Mouse (Mus musculus): ENCODE measurements at regions not wholly inside any gene's neighbourhood (a gene's known extent, or its start where the extent isn't known, plus 50 kb on each side); places are given as distances from the start of the nearest gene placed in this dataset.

DNA sequence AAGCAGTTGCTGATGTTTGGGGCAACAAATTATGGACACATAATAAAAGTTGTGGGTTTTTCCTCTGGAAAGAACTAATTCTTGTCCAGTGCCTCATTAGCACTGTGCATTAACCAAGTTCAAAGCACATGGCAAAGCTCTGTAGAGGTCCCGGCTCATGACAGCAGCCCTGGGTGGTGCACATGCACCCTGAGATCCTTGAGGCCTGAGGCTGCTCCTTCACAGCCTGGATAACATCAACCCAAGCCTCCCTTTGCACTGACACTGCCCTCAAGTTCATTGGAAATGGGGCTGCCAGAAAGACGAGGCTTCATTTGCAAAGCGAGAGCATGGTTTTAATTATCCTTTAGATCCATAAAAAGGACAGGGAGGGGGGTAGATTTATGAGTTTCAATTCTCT, 216.3 kb downstream of the Ets1 start:
- Histone ChIP-seq H3K27me3 (ENCODE audit: control insufficient read depth, insufficient read depth, low read length) (no peaks in the 10 kb centered on the region), H3K4me1 (replicated peaks; ENCODE audit: control insufficient read depth, insufficient read depth) (no peaks in the 10 kb centered on the region), H3K9me3 (ENCODE audit: control insufficient read depth, low read length) (no peaks in the 10 kb centered on the region), H3K4me3 (ENCODE audit: low read depth, low read length) (no peak overlapping the region), H3K36me3 (ENCODE audit: control insufficient read depth, insufficient read depth, low read length) (no peaks in the 10 kb centered on the region), H3K4me2 (replicated peaks; ENCODE audit: low read depth) (no peak overlapping the region), H3K27ac (replicated peaks) (no peak overlapping the region), H3K9ac (ENCODE audit: low read length) (no peak overlapping the region)
- no peak for DNase-seq (ENCODE audit: low spot score)
- ATAC-seq (ENCODE audit: low FRiP score, low TSS enrichment) = no peak
- TF ChIP-seq CTCF (IDR thresholded peaks at IDR 0.05; ENCODE audit: low read depth) (no peak), EP300 (optimal IDR thresholded peaks at IDR 0.05) (no peak)
- WGBS = 79% methylated on average over 3 of the region's 3 CpGs

GRCm38 (mm10) chr9:32863286-32863685, 227.3 kb downstream of the Ets1 start:
- H3K4me2 ChIP-seq (replicated peaks; ENCODE audit: low read depth) = no peak overlapping the region
- H3K9me3 ChIP-seq (ENCODE audit: control insufficient read depth, low read length) = no peaks in the 10 kb centered on the region
- H3K27ac ChIP-seq (replicated peaks) = no peak overlapping the region
- no peaks in the 10 kb centered on the region for H3K36me3 ChIP-seq (ENCODE audit: control insufficient read depth, insufficient read depth, low read length)
- no peak overlapping the region for H3K9ac ChIP-seq (ENCODE audit: low read length)
- DNase-seq (ENCODE audit: low spot score) (no peak), ATAC-seq (ENCODE audit: low FRiP score, low TSS enrichment) (no peak)
- WGBS = 59% methylated on average over 5 of the region's 5 CpGs
- H3K4me3 ChIP-seq (ENCODE audit: low read depth, low read length) = no peak overlapping the region
- no peaks in the 10 kb centered on the region for H3K4me1 ChIP-seq (replicated peaks; ENCODE audit: control insufficient read depth, insufficient read depth)
- TF ChIP-seq EP300 (optimal IDR thresholded peaks at IDR 0.05) (no peak), CTCF (IDR thresholded peaks at IDR 0.05; ENCODE audit: low read depth) (no peak)
- no peaks in the 10 kb centered on the region for H3K27me3 ChIP-seq (ENCODE audit: control insufficient read depth, insufficient read depth, low read length)

GRCm38 (mm10) chr9:32868936-32869335, 232.9 kb downstream of the Ets1 start:
- WGBS = 74% methylated on average over 8 of the region's 8 CpGs
- Histone ChIP-seq H3K4me3 (ENCODE audit: low read depth, low read length) (no peak overlapping the region), H3K36me3 (ENCODE audit: control insufficient read depth, insufficient read depth, low read length) (no peaks in the 10 kb centered on the region), H3K9ac (ENCODE audit: low read length) (no peak overlapping the region), H3K4me2 (replicated peaks; ENCODE audit: low read depth) (no peak overlapping the region), H3K27me3 (ENCODE audit: control insufficient read depth, insufficient read depth, low read length) (no peaks in the 10 kb centered on the region), H3K4me1 (replicated peaks; ENCODE audit: control insufficient read depth, insufficient read depth) (no peaks in the 10 kb centered on the region), H3K9me3 (ENCODE audit: control insufficient read depth, low read length) (no peaks in the 10 kb centered on the region), H3K27ac (replicated peaks) (no peak overlapping the region)
- ATAC-seq (ENCODE audit: low FRiP score, low TSS enrichment) = no peak
- DNase-seq (ENCODE audit: low spot score) = no peak
- TF ChIP-seq EP300 (optimal IDR thresholded peaks at IDR 0.05) = no peak
- no peak for TF ChIP-seq CTCF (IDR thresholded peaks at IDR 0.05; ENCODE audit: low read depth)

DNA sequence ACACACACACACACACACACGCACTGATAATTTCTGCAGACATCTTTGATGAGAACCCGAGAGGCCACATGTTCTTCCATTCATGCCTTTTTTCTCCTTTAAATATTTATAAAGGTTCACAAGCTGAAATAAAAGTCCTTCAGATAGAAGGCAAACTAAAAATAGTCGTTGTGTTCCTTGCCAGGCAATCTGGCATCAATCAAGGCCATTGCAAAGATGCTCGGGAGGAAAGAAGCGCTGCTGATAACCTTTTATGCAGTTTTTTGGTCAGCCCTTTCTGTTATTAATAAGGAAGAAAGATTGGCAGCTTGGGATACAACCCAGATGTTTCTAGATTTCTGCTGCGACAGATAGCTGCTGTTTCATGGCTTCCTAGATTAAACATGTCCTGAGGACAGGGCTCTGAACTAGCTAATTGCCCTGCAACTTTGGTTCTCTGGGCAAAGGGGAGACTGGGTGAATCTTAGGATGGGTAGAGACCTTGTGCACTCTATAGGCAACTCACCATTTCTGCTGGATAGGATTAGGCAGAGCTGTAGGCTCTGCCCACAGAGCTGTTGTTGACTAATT, 238.4 kb downstream of the Ets1 start:
- 50% methylated on average over 6 of the region's 6 CpGs for WGBS
- no peak overlapping the region for H3K4me2 ChIP-seq (replicated peaks; ENCODE audit: low read depth)
- no peak for DNase-seq (ENCODE audit: low spot score)
- H3K27ac ChIP-seq (replicated peaks) = no peak overlapping the region
- H3K4me3 ChIP-seq (ENCODE audit: low read depth, low read length) = no peak overlapping the region
- H3K36me3 ChIP-seq (ENCODE audit: control insufficient read depth, insufficient read depth, low read length) = no peaks in the 10 kb centered on the region
- no peaks in the 10 kb centered on the region for H3K27me3 ChIP-seq (ENCODE audit: control insufficient read depth, insufficient read depth, low read length)
- H3K9ac ChIP-seq (ENCODE audit: low read length) = no peak overlapping the region
- no peak for ATAC-seq (ENCODE audit: low FRiP score, low TSS enrichment)
- TF ChIP-seq EP300 (optimal IDR thresholded peaks at IDR 0.05) = no peak
- TF ChIP-seq CTCF (IDR thresholded peaks at IDR 0.05; ENCODE audit: low read depth) = no peak
- no peaks in the 10 kb centered on the region for H3K9me3 ChIP-seq (ENCODE audit: control insufficient read depth, low read length)
- no peaks in the 10 kb centered on the region for H3K4me1 ChIP-seq (replicated peaks; ENCODE audit: control insufficient read depth, insufficient read depth)

DNA sequence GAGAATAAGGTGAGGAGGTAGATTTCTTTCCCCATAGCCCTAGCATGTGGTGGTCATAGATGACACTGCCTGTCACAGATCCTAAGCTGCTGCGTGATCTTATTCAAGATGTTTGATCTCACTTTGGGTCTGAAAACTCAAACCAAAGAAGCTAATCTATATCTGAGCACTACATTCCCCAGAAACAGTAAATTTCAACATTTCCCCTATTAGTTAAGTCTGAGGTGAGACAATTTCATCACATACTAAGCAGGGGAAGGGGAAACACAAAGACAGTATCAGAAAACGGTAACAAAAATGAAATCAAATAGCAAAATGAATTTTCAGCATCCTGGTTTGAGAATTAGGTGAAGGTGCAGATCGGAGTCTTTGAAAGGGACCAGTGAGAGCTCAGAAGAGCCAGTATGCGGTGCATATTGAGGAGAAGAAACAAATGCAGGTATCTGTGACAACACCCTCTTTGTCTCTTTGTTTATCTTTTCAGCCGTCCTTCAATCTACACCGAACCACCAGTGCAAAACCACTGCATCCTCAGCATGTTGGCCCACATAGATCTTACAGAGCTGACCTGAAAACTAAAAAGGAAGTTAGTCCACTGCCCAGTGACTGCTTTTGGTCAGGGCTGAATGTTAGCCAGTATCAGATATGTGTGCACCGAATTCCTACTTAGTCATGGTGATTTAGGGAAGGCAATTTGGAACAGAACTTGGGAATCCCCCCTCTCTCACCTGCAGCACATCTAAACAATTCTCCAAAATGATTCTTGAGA, 247.0 kb downstream of the Ets1 start:
- no peaks in the 10 kb centered on the region for H3K27me3 ChIP-seq (ENCODE audit: control insufficient read depth, insufficient read depth, low read length)
- H3K36me3 ChIP-seq (ENCODE audit: control insufficient read depth, insufficient read depth, low read length) = no peaks in the 10 kb centered on the region
- H3K9ac ChIP-seq (ENCODE audit: low read length) = no peak overlapping the region
- TF ChIP-seq EP300 (optimal IDR thresholded peaks at IDR 0.05) (no peak), CTCF (IDR thresholded peaks at IDR 0.05; ENCODE audit: low read depth) (no peak)
- H3K4me2 ChIP-seq (replicated peaks; ENCODE audit: low read depth) = no peak overlapping the region
- H3K9me3 ChIP-seq (ENCODE audit: control insufficient read depth, low read length) = no peaks in the 10 kb centered on the region
- ATAC-seq (ENCODE audit: low FRiP score, low TSS enrichment) = no peak
- 72% methylated on average over 7 of the region's 7 CpGs for WGBS
- no peak overlapping the region for H3K27ac ChIP-seq (replicated peaks)
- no peak overlapping the region for H3K4me3 ChIP-seq (ENCODE audit: low read depth, low read length)
- H3K4me1 ChIP-seq (replicated peaks; ENCODE audit: control insufficient read depth, insufficient read depth) = no peaks in the 10 kb centered on the region
- DNase-seq (ENCODE audit: low spot score) = no peak

- H3K9ac ChIP-seq (ENCODE audit: low read length) = no peak overlapping the region
- ATAC-seq (ENCODE audit: low FRiP score, low TSS enrichment) = no peak
Measured at GRCm38 (mm10) chr9:32886008-32886650, 250.1 kb downstream of the Ets1 start.

More at GRCm38 (mm10) chr9:32886008-32886650, 250.1 kb downstream of the Ets1 start:
- Histone ChIP-seq H3K4me1 (replicated peaks; ENCODE audit: control insufficient read depth, insufficient read depth) (no peaks in the 10 kb centered on the region), H3K9me3 (ENCODE audit: control insufficient read depth, low read length) (no peaks in the 10 kb centered on the region), H3K27me3 (ENCODE audit: control insufficient read depth, insufficient read depth, low read length) (no peaks in the 10 kb centered on the region), H3K36me3 (ENCODE audit: control insufficient read depth, insufficient read depth, low read length) (no peaks in the 10 kb centered on the region), H3K4me2 (replicated peaks; ENCODE audit: low read depth) (no peak overlapping the region), H3K27ac (replicated peaks) (no peak overlapping the region), H3K4me3 (ENCODE audit: low read depth, low read length) (no peak overlapping the region)
- TF ChIP-seq EP300 (optimal IDR thresholded peaks at IDR 0.05) (no peak), CTCF (IDR thresholded peaks at IDR 0.05; ENCODE audit: low read depth) (no peak)
- no peak for DNase-seq (ENCODE audit: low spot score)
- 60% methylated on average over 6 of the region's 6 CpGs for WGBS

Measured in stomach, postnatal 0 days (tissue).